Mouse (Mus musculus) heart, adult 18-20 months (tissue): Measurements from ENCODE around the gene Zfp106. TPM values are rescaled to one million over a fixed set of nuclear protein-coding genes. Genes with fewer than 3 reads are reported as not detected.

Source experiments
- DNase-seq, 2 experiments: peaks; one replicate each; pipeline ENCODE4 v3.0.0; 2021 to 2022; ENCODE audit warnings: mixed read lengths in 1 of 2
- total RNA-seq, 2 experiments: library from RNA; stranded (reverse); gene quantifications; 2 replicates each; pipeline ENCODE4 v1.2.3; 2021

The Zfp106 gene
- total RNA-seq, 2 experiments from 2014 or later, result 496 TPM

- no peak for DNase-seq
These were observed 6.8 kb downstream of the Zfp106 start for GRCm38 (mm10) chr2:120556868-120557267.

- no peak for DNase-seq
These were observed 18.9 kb downstream of the Zfp106 start for GRCm38 (mm10) chr2:120544732-120545131.

- DNase-seq, result peak; percentile 92 to 96
These were observed 23.9 kb downstream of the Zfp106 start for GRCm38 (mm10) chr2:120539778-120540208.

GRCm38 (mm10) chr2:120539333-120539732 is 24.3 kb downstream of the Zfp106 start:
- DNase-seq, result peak; percentile 35 to 61

- DNase-seq, result no peak
These were observed 32.4 kb downstream of the Zfp106 start for GRCm38 (mm10) chr2:120531223-120531622.

GRCm38 (mm10) chr2:120529531-120529930 is 34.1 kb downstream of the Zfp106 start:
- DNase-seq, result no peak

GRCm38 (mm10) chr2:120526771-120527170 is 36.9 kb downstream of the Zfp106 start:
- DNase-seq, result no peak

- DNase-seq, result no peak
These were observed 45.0 kb downstream of the Zfp106 start for GRCm38 (mm10) chr2:120518547-120519210.

- no peak for DNase-seq
These were observed 49.5 kb downstream of the Zfp106 start for GRCm38 (mm10) chr2:120514181-120514580.

- DNase-seq, result no peak
These were observed 59.7 kb downstream of the Zfp106 start for GRCm38 (mm10) chr2:120503992-120504391.

GRCm38 (mm10) chr2:120503094-120503493 is 60.5 kb downstream of the Zfp106 start:
- no peak for DNase-seq

GRCm38 (mm10) chr2:120502605-120502990 is 61.0 kb downstream of the Zfp106 start:
- peak; percentile 28 to 51 for DNase-seq

GRCm38 (mm10) chr2:120501931-120502604 is 61.6 kb downstream of the Zfp106 start:
- DNase-seq, result no peak

GRCm38 (mm10) chr2:120501136-120501918 is 62.3 kb downstream of the Zfp106 start:
- no peak for DNase-seq

GRCm38 (mm10) chr2:120499971-120500471 is 63.6 kb downstream of the Zfp106 start:
- no peak for DNase-seq

GRCm38 (mm10) chr2:120496511-120496910 is 67.1 kb downstream of the Zfp106 start:
- DNase-seq, result no peak

- no peak for DNase-seq
These were observed 70.4 kb downstream of the Zfp106 start for GRCm38 (mm10) chr2:120493254-120493653.

- no peak for DNase-seq
These were observed 79.4 kb downstream of the Zfp106 start for GRCm38 (mm10) chr2:120484241-120484640.

GRCm38 (mm10) chr2:120482506-120483389 is 80.9 kb downstream of the Zfp106 start:
- peak; percentile 35 to 44 for DNase-seq

GRCm38 (mm10) chr2:120481921-120482320 is 81.7 kb downstream of the Zfp106 start:
- no peak for DNase-seq

GRCm38 (mm10) chr2:120478600-120478999 is 85.0 kb downstream of the Zfp106 start:
- peak; percentile 61 to 84 for DNase-seq
